Mouse (Mus musculus) limb, embryonic 14.5 days (tissue): Measurements from ENCODE around the gene Sh3bp2. TPM values are rescaled to one million over a fixed set of nuclear protein-coding genes. Genes with fewer than 3 reads are reported as not detected.

Source experiments
- ATAC-seq: fragments of 200-750 bp; cut with Nextera tagmentation; 2 replicates; pipeline ENCODE4 v1.8.0; 2017; ENCODE audit warnings: low read depth, moderate number of reproducible peaks, moderate TSS enrichment; ENCODE audit not compliant: low FRiP score
- DNase-seq: peaks from one replicate; pipeline ENCODE4 v3.0.0-alpha.2; 2015; ENCODE audit warnings: low spot score
- H3K27ac ChIP-seq: fragments of 300-500 bp; sonication (generic); replicated peaks from 2 replicates; pipeline ENCODE4 v1.5.1; 2014; ENCODE audit warnings: low read depth, mild to moderate bottlenecking, low read length, moderate library complexity, mixed read lengths
- H3K27me3 ChIP-seq: fragments of 300-500 bp; sonication (generic); 2 replicates; pipeline ENCODE4 v1.6.1; 2014; ENCODE audit warnings: low read length, mixed read lengths; ENCODE audit not compliant: control insufficient read depth, insufficient read depth
- H3K36me3 ChIP-seq: fragments of 300-500 bp; sonication (generic); 2 replicates; pipeline ENCODE4 v1.6.1; 2014; ENCODE audit warnings: mild to moderate bottlenecking, low read length, moderate library complexity, mixed read lengths; ENCODE audit not compliant: control insufficient read depth, insufficient read depth
- H3K4me1 ChIP-seq: fragments of 300-500 bp; sonication (generic); 2 replicates; pipeline ENCODE4 v1.6.1; 2014; ENCODE audit warnings: antibody characterized with exemption, low read length, mixed read lengths; ENCODE audit not compliant: control insufficient read depth, insufficient read depth
- H3K4me2 ChIP-seq: fragments of 300-500 bp; sonication (generic); replicated peaks from 2 replicates; pipeline ENCODE4 v1.6.1; 2014; ENCODE audit warnings: low read depth, mild to moderate bottlenecking, low read length, moderate library complexity; ENCODE audit not compliant: severe bottlenecking
- H3K4me3 ChIP-seq: fragments of 300-500 bp; sonication (generic); replicated peaks from 2 replicates; pipeline ENCODE4 v1.5.1; 2014; ENCODE audit warnings: low read length
- H3K9ac ChIP-seq: fragments of 300-500 bp; sonication (generic); 2 replicates; pipeline ENCODE4 v1.6.1; 2014; ENCODE audit warnings: mild to moderate bottlenecking, low read depth, low read length, moderate library complexity; ENCODE audit not compliant: severe bottlenecking
- H3K9me3 ChIP-seq: fragments of 300-500 bp; sonication (generic); 2 replicates; pipeline ENCODE4 v1.6.1; 2016; ENCODE audit warnings: low read length; ENCODE audit not compliant: control insufficient read depth
- POLR2A ChIP-seq: fragments of 200-500 bp; IDR thresholded peaks from 2 replicates; pipeline ENCODE4 v1.8.0; 2012; ENCODE audit warnings: inconsistent platforms, mild to moderate bottlenecking, moderate library complexity, borderline replicate concordance; ENCODE audit not compliant: insufficient read depth, insufficient read length; ENCODE audit errors: extremely low read depth
- WGBS: fragments of 180-500 bp; shearing (Covaris S2); extraction: QIAGEN DNeasy Blood & Tissue Kit; methylation state at CpG from one replicate; pipeline ENCODE4 v1.1.7; 2014; 5-methylcytosine and 5-hydroxymethylcytosine counted together
- microRNA-seq: library from miRNA; unstranded; fragments of <30 nt; microRNA quantifications from one replicate; pipeline ENCODE4, GENCODE M21; 2016
- polyA plus RNA-seq, 2 experiments: library from polyadenylated mRNA; depleted of rRNA in 1 of 2; stranded (reverse) in 1 of 2; unstranded in 1 of 2; fragments of >200 nt; fragmentation: Nextera tagmentation in 1 of 2; extraction: Ambion mirVana in 1 of 2; gene quantifications; 2 replicates each; pipeline versions ENCODE4 v1.2.1 to v1.2.3; 2012 to 2014

Sh3bp2 gene
- polyA plus RNA-seq, 2 experiments: 12.6 to 17.9 TPM

- DNase-seq (no peak), ATAC-seq (no peak)
- no peak for TF ChIP-seq POLR2A
- no peak overlapping the region for H3K27ac ChIP-seq
- no peak overlapping the region for H3K4me3 ChIP-seq
- no peaks in the 10 kb centered on the region for H3K27me3 ChIP-seq
- H3K4me2 ChIP-seq: no peak overlapping the region
- WGBS: 94% methylated on average over 9 of the region's 9 CpGs
- H3K36me3 ChIP-seq: peaks cover 15% of the 10 kb centered on the region
- no peaks in the 10 kb centered on the region for H3K9me3 ChIP-seq
- no peaks in the 10 kb centered on the region for H3K4me1 ChIP-seq
- no peak overlapping the region for H3K9ac ChIP-seq
Measured at GRCm38 (mm10) chr5:34593202-34593727, 67.6 kb downstream of the Sh3bp2 start.

GRCm38 (mm10) chr5:34604576-34604975 lies 78.9 kb downstream of the Sh3bp2 start:
- H3K4me1 ChIP-seq: no peaks in the 10 kb centered on the region
- H3K4me3 ChIP-seq: no peak overlapping the region
- H3K27ac ChIP-seq: no peak overlapping the region
- H3K9me3 ChIP-seq: no peaks in the 10 kb centered on the region
- WGBS: 93% methylated on average over 5 of the region's 5 CpGs
- no peak overlapping the region for H3K4me2 ChIP-seq
- no peak for TF ChIP-seq POLR2A
- DNase-seq (no peak), ATAC-seq (no peak)
- H3K36me3 ChIP-seq: peaks cover 60% of the 10 kb centered on the region
- no peak overlapping the region for H3K9ac ChIP-seq
- H3K27me3 ChIP-seq: no peaks in the 10 kb centered on the region

- Histone ChIP-seq H3K9ac (no peak overlapping the region), H3K4me1 (no peaks in the 10 kb centered on the region), H3K27me3 (no peaks in the 10 kb centered on the region), H3K4me2 (no peak overlapping the region), H3K27ac (no peak overlapping the region), H3K36me3 (peaks cover 68% of the 10 kb centered on the region), H3K9me3 (no peaks in the 10 kb centered on the region), H3K4me3 (no peak overlapping the region)
- 80% methylated on average over 8 of the region's 8 CpGs for WGBS
- no peak for DNase-seq
- no peak for ATAC-seq
- no peak for TF ChIP-seq POLR2A
Measured at GRCm38 (mm10) chr5:34607100-34607880, 81.7 kb downstream of the Sh3bp2 start.

- no peaks in the 10 kb centered on the region for H3K4me1 ChIP-seq
- H3K27me3 ChIP-seq: no peaks in the 10 kb centered on the region
- no peak overlapping the region for H3K9ac ChIP-seq
- 76% methylated on average over 3 of the region's 3 CpGs for WGBS
- peaks cover 66% of the 10 kb centered on the region for H3K36me3 ChIP-seq
- TF ChIP-seq POLR2A: no peak
- H3K4me3 ChIP-seq: no peak overlapping the region
- ATAC-seq (no peak), DNase-seq (no peak)
- H3K27ac ChIP-seq: no peak overlapping the region
- H3K4me2 ChIP-seq: no peak overlapping the region
- no peaks in the 10 kb centered on the region for H3K9me3 ChIP-seq
Measured at GRCm38 (mm10) chr5:34608226-34608625, 82.6 kb downstream of the Sh3bp2 start.

- TF ChIP-seq POLR2A: no peak
- no peak for DNase-seq
- Histone ChIP-seq H3K4me3 (no peak overlapping the region), H3K4me1 (no peaks in the 10 kb centered on the region), H3K4me2 (no peak overlapping the region), H3K9ac (no peak overlapping the region), H3K36me3 (peaks cover 78% of the 10 kb centered on the region), H3K9me3 (no peaks in the 10 kb centered on the region), H3K27me3 (no peaks in the 10 kb centered on the region), H3K27ac (no peak overlapping the region)
- no peak for ATAC-seq
- 89% methylated on average over 4 of the region's 4 CpGs for WGBS
Measured at GRCm38 (mm10) chr5:34609966-34610365, 84.3 kb downstream of the Sh3bp2 start.

Small RNA genes lying within 50 kb of the gene (microRNA-seq; reads per million reads assigned to microRNA genes)
- 0.92 reads per million for gene Mir7036b

Other genes with a start within 250 kb of the Sh3bp2 start
- 1.7 and 2.4 TPM in 2 replicates for gene Zfyve28, start 237.4 kb upstream of the Sh3bp2 start, polyA plus RNA-seq (2012; rRNA removed)
- gene Zfyve28, start 237.4 kb upstream of the Sh3bp2 start, polyA plus RNA-seq (2014; fragmentation: Nextera tagmentation; extraction: Ambion mirVana): 0.83 and 0.95 TPM in 2 replicates
- gene Cfap99, start 237.2 kb upstream of the Sh3bp2 start, polyA plus RNA-seq (2012; rRNA removed): 0.04 TPM in 2 replicates
- gene Cfap99, start 237.2 kb upstream of the Sh3bp2 start, polyA plus RNA-seq (2014; fragmentation: Nextera tagmentation; extraction: Ambion mirVana): not detected in 2 replicates
- gene Rnf4, start 189.5 kb upstream of the Sh3bp2 start, polyA plus RNA-seq (2012; rRNA removed): 130 and 142 TPM in 2 replicates
- 154 and 168 TPM in 2 replicates for gene Rnf4, start 189.5 kb upstream of the Sh3bp2 start, polyA plus RNA-seq (2014; fragmentation: Nextera tagmentation; extraction: Ambion mirVana)
- gene Fam193a, start 155.9 kb upstream of the Sh3bp2 start, polyA plus RNA-seq (2012; rRNA removed): 57.5 and 85.7 TPM in 2 replicates
- 16.6 and 19.2 TPM in 2 replicates for gene Fam193a, start 155.9 kb upstream of the Sh3bp2 start, polyA plus RNA-seq (2014; fragmentation: Nextera tagmentation; extraction: Ambion mirVana)
- 17.1 and 23.7 TPM in 2 replicates for gene Tnip2, start 11.8 kb upstream of the Sh3bp2 start, polyA plus RNA-seq (2012; rRNA removed)
- 15.8 and 17.1 TPM in 2 replicates for gene Tnip2, start 11.8 kb upstream of the Sh3bp2 start, polyA plus RNA-seq (2014; fragmentation: Nextera tagmentation; extraction: Ambion mirVana)
- gene Add1, start 47.8 kb downstream of the Sh3bp2 start, polyA plus RNA-seq (2012; rRNA removed): 222 and 235 TPM in 2 replicates
- gene Add1, start 47.8 kb downstream of the Sh3bp2 start, polyA plus RNA-seq (2014; fragmentation: Nextera tagmentation; extraction: Ambion mirVana): 197 and 210 TPM in 2 replicates
- gene Mfsd10, start 111.4 kb downstream of the Sh3bp2 start, polyA plus RNA-seq (2012; rRNA removed): 244 and 335 TPM in 2 replicates
- 117 and 128 TPM in 2 replicates for gene Mfsd10, start 111.4 kb downstream of the Sh3bp2 start, polyA plus RNA-seq (2014; fragmentation: Nextera tagmentation; extraction: Ambion mirVana)
- gene Nop14, start 134.3 kb downstream of the Sh3bp2 start, polyA plus RNA-seq (2012; rRNA removed): 29.2 and 30.7 TPM in 2 replicates
- 25.8 and 30.0 TPM in 2 replicates for gene Nop14, start 134.3 kb downstream of the Sh3bp2 start, polyA plus RNA-seq (2014; fragmentation: Nextera tagmentation; extraction: Ambion mirVana)
- gene Grk4, start 134.5 kb downstream of the Sh3bp2 start, polyA plus RNA-seq (2012; rRNA removed): 3.3 and 5.0 TPM in 2 replicates
- gene Grk4, start 134.5 kb downstream of the Sh3bp2 start, polyA plus RNA-seq (2014; fragmentation: Nextera tagmentation; extraction: Ambion mirVana): 3.5 and 4.4 TPM in 2 replicates
- gene Htt, start 235.9 kb downstream of the Sh3bp2 start, polyA plus RNA-seq (2012; rRNA removed): 22.9 and 24.5 TPM in 2 replicates
- 16.2 and 17.9 TPM in 2 replicates for gene Htt, start 235.9 kb downstream of the Sh3bp2 start, polyA plus RNA-seq (2014; fragmentation: Nextera tagmentation; extraction: Ambion mirVana)